Mouse (Mus musculus): ENCODE data around the gene Gm28048. TPM values are rescaled to one million over a fixed set of nuclear protein-coding genes. Genes with fewer than 3 reads are reported as not detected.

The Gm28048 gene
- total and polyA plus RNA-seq, 2 experiments from 2014 or later = 2.7 TPM; not detected in 1

DNA sequence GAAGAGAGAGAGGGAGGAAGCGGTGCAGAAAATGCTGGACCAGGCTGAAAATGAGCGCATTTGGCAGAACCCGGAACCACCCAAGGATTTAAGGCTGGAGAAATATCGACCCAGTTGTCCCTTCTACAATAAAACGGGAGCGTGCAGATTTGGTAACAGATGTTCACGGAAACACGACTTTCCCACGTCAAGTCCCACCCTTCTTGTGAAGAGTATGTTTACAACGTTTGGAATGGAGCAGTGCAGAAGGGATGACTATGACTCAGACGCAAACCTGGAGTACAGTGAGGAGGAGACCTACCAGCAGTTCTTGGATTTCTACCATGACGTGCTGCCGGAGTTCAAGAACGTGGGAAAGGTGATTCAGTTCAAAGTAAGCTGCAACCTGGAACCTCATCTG is 8.3 kb downstream of the Gm28048 start:
- H3K27me3 ChIP-seq (ENCODE audit: insufficient read depth, low read length) = no peaks in the 10 kb centered on the region
- DNase-seq (ENCODE audit: low spot score) (no peak), ATAC-seq (ENCODE audit: low FRiP score) (no peak)
- peak overlapping the region; percentile 58 for H3K4me3 ChIP-seq (ENCODE audit: low read depth, low read length)
- peak overlapping the region; percentile 69 for H3K27ac ChIP-seq (ENCODE audit: low read depth, low read length)
- WGBS = 53% methylated on average over 14 of the region's 14 CpGs
- 0 out of 2 replicates have a peak, but pooled peaks cover 2% of the 10 kb centered on the region for H3K4me1 ChIP-seq (ENCODE audit: insufficient read depth, low read length)
- H3K36me3 ChIP-seq (ENCODE audit: insufficient read depth, low read length) = 0 out of 2 replicates have a peak, but pooled peaks cover 6% of the 10 kb centered on the region
- H3K9ac ChIP-seq (replicated peaks; ENCODE audit: low read length, poor library complexity, severe bottlenecking) = peak overlapping the region; percentile 53; the same call in 1 of the 2 replicates
- peak overlapping the region; percentile 53 for H3K4me2 ChIP-seq (ENCODE audit: low read depth, low read length, poor library complexity, severe bottlenecking)
- TF ChIP-seq CTCF (IDR thresholded peaks at IDR 0.05) = no peak
- H3K9me3 ChIP-seq (ENCODE audit: low read length) = 0 out of 2 replicates have a peak, but pooled peaks cover 3% of the 10 kb centered on the region

DNA sequence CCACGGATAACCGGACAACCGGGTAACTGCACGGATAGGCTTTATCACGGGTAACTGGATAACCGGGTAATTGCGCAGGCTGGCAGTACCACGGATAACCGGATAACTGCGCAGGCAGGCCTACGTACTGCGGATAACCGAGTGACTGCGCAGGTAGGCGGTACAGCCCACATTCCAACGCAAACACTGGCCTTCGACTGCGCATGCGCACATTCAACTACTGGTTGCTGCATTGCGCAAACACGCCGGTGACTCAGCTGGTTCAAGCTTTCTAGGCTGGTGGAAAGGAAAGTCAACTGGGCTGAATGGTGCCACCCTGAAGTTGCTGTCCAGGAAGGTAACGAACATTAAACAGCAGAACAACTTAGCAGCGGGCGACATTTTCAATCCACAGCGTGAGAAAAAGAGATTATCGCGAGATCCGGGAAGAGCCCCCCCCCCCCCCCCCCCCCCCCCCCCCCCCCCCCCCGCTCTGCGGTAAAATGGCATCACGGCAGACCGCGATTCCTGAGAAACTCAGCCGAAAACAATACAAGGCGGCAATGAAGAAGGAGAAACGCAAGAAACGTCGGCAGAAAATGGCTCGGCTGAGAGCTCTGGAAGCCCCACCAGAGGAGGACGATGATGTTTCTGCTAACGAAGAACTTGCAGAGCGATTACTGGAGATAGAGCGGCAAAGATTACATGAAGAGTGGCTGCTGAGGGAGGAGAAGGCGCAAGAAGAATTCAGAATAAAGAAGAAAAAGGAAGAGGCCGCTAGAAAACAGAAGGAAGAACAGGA is 9.0 kb downstream of the Gm28048 start:
- peak; percentile 80 for DNase-seq (ENCODE audit: low spot score)
- Histone ChIP-seq H3K4me3 (ENCODE audit: low read depth, low read length) (peak overlapping the region; percentile 58), H3K4me1 (ENCODE audit: insufficient read depth, low read length) (no peaks in the 10 kb centered on the region), H3K36me3 (ENCODE audit: insufficient read depth, low read length) (0 out of 2 replicates have a peak, but pooled peaks cover 2% of the 10 kb centered on the region), H3K4me2 (ENCODE audit: low read depth, low read length, poor library complexity, severe bottlenecking) (peak overlapping the region; percentile 54), H3K27me3 (ENCODE audit: insufficient read depth, low read length) (no peaks in the 10 kb centered on the region), H3K9me3 (ENCODE audit: low read length) (0 out of 2 replicates have a peak, but pooled peaks cover 3% of the 10 kb centered on the region), H3K9ac (replicated peaks; ENCODE audit: low read length, poor library complexity, severe bottlenecking) (peak overlapping the region; percentile 79), H3K27ac (ENCODE audit: low read depth, low read length) (peak overlapping the region; percentile 90)
- 41% methylated on average over 44 of the region's 46 CpGs for WGBS
- ATAC-seq (ENCODE audit: low FRiP score) = peak; percentile 69
- TF ChIP-seq CTCF (IDR thresholded peaks at IDR 0.05) = no peak

DNA sequence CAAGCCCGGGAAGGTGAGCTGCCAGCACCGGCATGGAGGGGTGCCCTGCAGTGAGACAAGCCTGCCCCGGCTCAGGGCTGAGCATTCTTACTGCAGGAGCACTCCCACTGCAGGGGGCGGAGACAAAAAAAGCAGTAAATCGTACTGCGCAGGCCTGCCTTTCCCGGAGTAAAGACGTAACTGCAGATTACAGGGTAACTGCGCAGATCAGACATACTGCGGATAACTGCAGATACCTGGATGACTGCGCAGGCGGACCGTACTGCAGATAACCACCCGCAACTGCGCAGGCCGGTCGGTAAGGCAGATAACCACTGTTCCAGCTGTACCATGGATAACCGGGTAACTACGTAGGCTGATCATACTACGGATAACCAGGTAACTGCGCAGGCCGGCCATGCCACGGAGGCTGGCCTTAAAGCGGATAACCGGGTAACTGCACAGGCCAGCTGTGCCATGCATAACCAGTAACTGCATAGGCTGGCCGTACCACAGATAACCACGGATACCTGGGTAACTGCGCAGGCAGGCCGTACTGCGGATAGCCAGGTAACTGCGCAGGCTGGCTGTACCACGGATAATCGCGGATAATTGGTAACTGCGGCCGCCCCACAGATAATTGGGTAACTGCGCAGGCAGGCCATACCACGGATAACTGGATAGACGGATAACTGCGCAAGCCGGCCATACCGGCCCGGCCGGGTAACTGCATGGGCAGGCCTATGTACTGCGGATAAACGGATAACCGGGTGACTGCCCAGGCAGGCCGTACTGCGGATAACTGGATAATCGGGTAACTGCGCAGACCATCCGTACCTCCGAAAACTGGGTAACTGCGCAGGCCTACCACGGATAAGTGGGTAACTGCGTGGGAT is 9.8 kb downstream of the Gm28048 start, which contains the start of gene Zrsr1:
Gene Zrsr1, plus strand, starts transcription at position 171 of the 875 bp plus-strand sequence.
- no peaks in the 10 kb centered on the region for H3K4me1 ChIP-seq (ENCODE audit: insufficient read depth, low read length)
- peak; percentile 84 for DNase-seq (ENCODE audit: low spot score)
- WGBS = 51% methylated on average over 56 of the region's 56 CpGs
- H3K4me2 ChIP-seq (ENCODE audit: low read depth, low read length, poor library complexity, severe bottlenecking) = peak within 1 kb of the TSS; percentile 54
- peak within 1 kb of the TSS; percentile 58 for H3K4me3 ChIP-seq (ENCODE audit: low read depth, low read length)
- peak; percentile 33; the same call in 1 of the 2 replicates for TF ChIP-seq CTCF (IDR thresholded peaks at IDR 0.05)
- H3K9me3 ChIP-seq (ENCODE audit: low read length) = 0 out of 2 replicates have a peak, but pooled peaks cover 7% of the 10 kb centered on the region
- no peaks in the 10 kb centered on the region for H3K27me3 ChIP-seq (ENCODE audit: insufficient read depth, low read length)
- ATAC-seq (ENCODE audit: low FRiP score) = peak; percentile 85
- peak within 1 kb of the TSS; percentile 90 for H3K27ac ChIP-seq (ENCODE audit: low read depth, low read length)
- H3K36me3 ChIP-seq (ENCODE audit: insufficient read depth, low read length) = no peaks in the 10 kb centered on the region
- peak within 1 kb of the TSS; percentile 79 for H3K9ac ChIP-seq (replicated peaks; ENCODE audit: low read length, poor library complexity, severe bottlenecking)

DNA sequence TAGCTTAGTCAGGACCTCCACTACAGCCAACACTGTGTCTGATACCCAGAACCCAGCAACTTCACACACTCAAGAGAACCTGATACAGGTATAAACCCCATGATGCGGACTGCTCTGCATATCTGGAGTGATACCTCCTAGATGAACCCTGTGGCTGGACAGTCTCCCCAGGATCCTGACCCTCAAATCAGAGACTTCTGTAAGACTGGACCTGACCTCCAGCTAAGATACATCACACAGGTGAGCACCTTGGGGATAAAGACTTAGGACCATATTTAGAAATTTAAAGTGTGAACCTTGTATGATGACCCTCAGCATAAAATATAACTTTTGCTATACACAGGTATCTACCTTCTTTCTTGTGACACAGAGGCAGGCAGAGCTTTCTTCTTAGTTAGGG is 11.3 kb downstream of the Gm28048 start:
- H3K4me3 ChIP-seq (ENCODE audit: low read depth, low read length) = no peak overlapping the region
- H3K27ac ChIP-seq (ENCODE audit: low read depth, low read length) = no peak overlapping the region
- ATAC-seq (ENCODE audit: low FRiP score) (no peak), DNase-seq (ENCODE audit: low spot score) (no peak)
- H3K27me3 ChIP-seq (ENCODE audit: insufficient read depth, low read length) = no peaks in the 10 kb centered on the region
- WGBS = 94% methylated on average over 1 of the region's 1 CpGs
- no peaks in the 10 kb centered on the region for H3K4me1 ChIP-seq (ENCODE audit: insufficient read depth, low read length)
- H3K9me3 ChIP-seq (ENCODE audit: low read length) = 0 out of 2 replicates have a peak, but pooled peaks cover 7% of the 10 kb centered on the region
- no peak overlapping the region for H3K4me2 ChIP-seq (ENCODE audit: low read depth, low read length, poor library complexity, severe bottlenecking)
- H3K9ac ChIP-seq (replicated peaks; ENCODE audit: low read length, poor library complexity, severe bottlenecking) = no peak overlapping the region
- no peak for TF ChIP-seq CTCF (IDR thresholded peaks at IDR 0.05)
- no peaks in the 10 kb centered on the region for H3K36me3 ChIP-seq (ENCODE audit: insufficient read depth, low read length)

DNA sequence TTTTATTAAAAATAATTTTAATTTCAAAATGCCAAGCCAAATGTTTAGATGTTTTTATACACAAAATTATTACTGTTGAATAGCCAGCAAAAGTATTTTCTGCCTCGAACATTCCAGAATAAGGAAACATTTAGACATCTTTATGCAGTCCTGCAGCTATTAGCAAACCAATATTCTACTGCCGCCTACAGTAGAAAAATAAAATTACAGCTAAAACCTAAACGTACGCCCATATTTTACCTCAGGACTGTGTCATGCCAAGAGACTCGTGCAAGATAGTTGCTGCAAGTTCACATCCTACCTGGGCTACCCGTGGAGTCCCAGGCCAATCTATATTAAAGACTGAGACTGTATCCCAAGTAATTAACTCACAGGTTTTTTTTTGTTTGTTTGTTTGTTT is 12.4 kb downstream of the Gm28048 start:
- peak; percentile 74 for TF ChIP-seq CTCF (IDR thresholded peaks at IDR 0.05)
- no peak overlapping the region for H3K4me2 ChIP-seq (ENCODE audit: low read depth, low read length, poor library complexity, severe bottlenecking)
- H3K27ac ChIP-seq (ENCODE audit: low read depth, low read length) = no peak overlapping the region
- H3K9ac ChIP-seq (replicated peaks; ENCODE audit: low read length, poor library complexity, severe bottlenecking) = no peak overlapping the region
- no peaks in the 10 kb centered on the region for H3K27me3 ChIP-seq (ENCODE audit: insufficient read depth, low read length)
- 0 out of 2 replicates have a peak, but pooled peaks cover 7% of the 10 kb centered on the region for H3K9me3 ChIP-seq (ENCODE audit: low read length)
- H3K4me1 ChIP-seq (ENCODE audit: insufficient read depth, low read length) = no peaks in the 10 kb centered on the region
- no peak overlapping the region for H3K4me3 ChIP-seq (ENCODE audit: low read depth, low read length)
- peak; percentile 62 for DNase-seq (ENCODE audit: low spot score)
- no peaks in the 10 kb centered on the region for H3K36me3 ChIP-seq (ENCODE audit: insufficient read depth, low read length)
- WGBS = 56% methylated on average over 6 of the region's 6 CpGs
- ATAC-seq (ENCODE audit: low FRiP score) = no peak

Data from midbrain, postnatal 0 days (tissue).